Mouse (Mus musculus): Measurements from ENCODE around the gene Acsm4. TPM values are rescaled to one million over a fixed set of nuclear protein-coding genes. Genes with fewer than 3 reads are reported as not detected.
"Not testable (repeated sequence)": the region's sequence is repeated elsewhere in the genome, so short reads cannot be mapped to it uniquely, and the experiment has no call there.

Acsm4 gene
- polyA plus RNA-seq, 1 experiment from 2014 or later, result not detected

DNA sequence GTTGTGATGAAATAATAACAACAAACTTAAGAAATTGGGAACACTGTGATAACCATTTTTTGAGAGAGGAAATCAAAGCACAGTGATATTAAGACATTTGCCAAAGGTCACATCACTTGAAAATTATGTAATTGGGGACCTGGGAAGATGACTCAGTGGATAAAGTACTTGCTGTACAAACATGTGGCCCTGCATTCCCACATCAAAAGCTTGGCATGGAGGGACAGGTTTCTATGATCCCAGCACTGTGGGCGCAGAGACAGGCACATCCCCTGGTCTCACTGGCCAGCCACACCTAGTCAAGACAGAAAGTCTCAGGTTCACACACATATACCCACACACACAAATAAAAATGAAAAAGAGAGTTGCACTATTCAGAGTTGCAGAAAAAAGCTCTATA, 5.1 kb downstream of the Acsm4 start:
- Histone ChIP-seq H3K4me3 (ENCODE audit: low read depth, low read length) (no peak overlapping the region), H3K4me1 (ENCODE audit: control insufficient read depth, insufficient read depth, low read length) (no peaks in the 10 kb centered on the region), H3K27ac (replicated peaks; ENCODE audit: low read depth, low read length) (no peak overlapping the region), H3K9me3 (ENCODE audit: control insufficient read depth, low read length) (no peaks in the 10 kb centered on the region), H3K4me2 (ENCODE audit: low read depth, severe bottlenecking) (no peak overlapping the region), H3K27me3 (ENCODE audit: control insufficient read depth, insufficient read depth, low read length) (no peaks in the 10 kb centered on the region), H3K9ac (ENCODE audit: low read length) (no peak overlapping the region), H3K36me3 (ENCODE audit: control insufficient read depth, insufficient read depth, low read length) (no peaks in the 10 kb centered on the region)
- ATAC-seq (ENCODE audit: insufficient number of reproducible peaks, low FRiP score, low TSS enrichment, low read depth) (no peak), DNase-seq (ENCODE audit: low spot score) (no peak)
- 81% methylated on average over 1 of the region's 1 CpGs for WGBS

DNA sequence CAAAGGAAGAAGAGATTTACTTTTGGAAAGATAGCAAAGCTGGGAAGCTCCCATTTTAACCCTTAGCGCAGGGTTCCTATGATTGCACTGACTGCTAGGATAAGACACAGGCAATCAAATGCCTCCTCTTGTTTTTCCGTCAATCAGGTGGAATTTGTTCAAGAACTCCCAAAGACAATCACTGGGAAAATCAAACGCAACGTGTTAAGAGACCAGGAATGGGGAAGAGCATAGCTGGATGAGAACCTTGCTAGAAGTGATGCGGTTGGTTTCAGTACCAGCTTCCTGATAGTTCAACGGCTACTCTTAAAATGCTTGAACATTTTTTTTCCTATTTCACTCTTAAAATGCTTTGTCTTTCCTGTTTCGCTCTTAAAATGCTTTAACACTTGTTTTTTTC, 24.3 kb downstream of the Acsm4 start:
- no peak for ATAC-seq (ENCODE audit: insufficient number of reproducible peaks, low FRiP score, low TSS enrichment, low read depth)
- Histone ChIP-seq H3K4me3 (ENCODE audit: low read depth, low read length) (no peak overlapping the region), H3K9ac (ENCODE audit: low read length) (no peak overlapping the region), H3K27ac (replicated peaks; ENCODE audit: low read depth, low read length) (no peak overlapping the region), H3K4me1 (ENCODE audit: control insufficient read depth, insufficient read depth, low read length) (no peaks in the 10 kb centered on the region), H3K27me3 (ENCODE audit: control insufficient read depth, insufficient read depth, low read length) (no peaks in the 10 kb centered on the region), H3K4me2 (ENCODE audit: low read depth, severe bottlenecking) (no peak overlapping the region), H3K36me3 (ENCODE audit: control insufficient read depth, insufficient read depth, low read length) (peaks cover 7% of the 10 kb centered on the region; the same call in 1 of the 2 replicates), H3K9me3 (ENCODE audit: control insufficient read depth, low read length) (no peaks in the 10 kb centered on the region)
- 92% methylated on average over 7 of the region's 7 CpGs for WGBS
- no peak for DNase-seq (ENCODE audit: low spot score)

DNA sequence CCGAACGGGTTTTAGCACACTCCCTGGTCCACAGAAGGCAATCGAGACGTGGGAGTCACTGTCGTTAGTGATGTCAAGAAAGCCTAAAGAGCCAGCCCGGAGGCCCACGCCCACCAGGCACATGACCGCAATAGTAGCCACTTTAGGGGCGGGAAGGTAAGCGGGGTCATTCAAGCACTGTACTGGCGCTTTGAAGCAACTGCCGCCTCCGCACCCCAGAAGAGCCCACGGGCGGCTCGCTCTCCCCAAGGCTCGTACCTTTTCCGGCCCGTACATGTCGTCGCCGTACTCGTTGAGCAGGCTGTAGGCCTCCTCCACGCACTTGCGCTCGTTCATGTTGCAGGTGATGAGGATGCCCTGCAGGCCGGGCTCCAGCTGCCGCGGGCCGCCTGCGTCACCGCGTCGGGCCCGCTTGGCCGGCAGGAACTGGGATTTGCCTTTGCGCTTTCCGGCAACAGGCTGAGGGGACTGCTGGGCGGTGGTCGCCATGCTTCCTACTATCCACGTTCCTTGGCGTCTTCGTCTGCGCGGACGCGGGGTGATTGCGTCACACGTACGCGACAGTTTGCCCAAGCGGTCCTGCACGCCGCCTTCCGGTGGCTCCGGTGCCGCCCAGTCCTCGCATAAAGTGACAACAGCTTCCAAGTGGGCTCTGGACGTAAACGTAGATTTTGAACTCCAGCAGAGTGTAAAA, 30.6 kb downstream of the Acsm4 start, which contains the start of gene Thumpd1:
Gene Thumpd1 (minus strand): TSS at position 546 of the 694 bp plus-strand sequence.
- peak; percentile 94 for ATAC-seq (ENCODE audit: insufficient number of reproducible peaks, low FRiP score, low TSS enrichment, low read depth)
- peak within 1 kb of the TSS; percentile 87 for H3K4me3 ChIP-seq (ENCODE audit: low read depth, low read length)

GRCm38 (mm10) chr7:119720947-119721310, 31.1 kb downstream of the Acsm4 start:
- Histone ChIP-seq H3K4me2 (ENCODE audit: low read depth, severe bottlenecking) (peak overlapping the region; percentile 74), H3K9ac (ENCODE audit: low read length) (peak overlapping the region; percentile 83), H3K4me3 (ENCODE audit: low read depth, low read length) (peak overlapping the region; percentile 87), H3K27me3 (ENCODE audit: control insufficient read depth, insufficient read depth, low read length) (no peaks in the 10 kb centered on the region), H3K27ac (replicated peaks; ENCODE audit: low read depth, low read length) (no peak overlapping the region), H3K4me1 (ENCODE audit: control insufficient read depth, insufficient read depth, low read length) (no peaks in the 10 kb centered on the region), H3K36me3 (ENCODE audit: control insufficient read depth, insufficient read depth, low read length) (peaks cover 7% of the 10 kb centered on the region; the same call in 1 of the 2 replicates), H3K9me3 (ENCODE audit: control insufficient read depth, low read length) (no peaks in the 10 kb centered on the region)
- ATAC-seq (ENCODE audit: insufficient number of reproducible peaks, low FRiP score, low TSS enrichment, low read depth), result peak; percentile 41
- 14% methylated on average over 8 of the region's 8 CpGs for WGBS
- DNase-seq (ENCODE audit: low spot score), result no peak

More for the DNA sequence above, 30.6 kb downstream of the Acsm4 start, which contains the start of gene Thumpd1:
- WGBS, result under 1% methylated on average over 59 of the region's 60 CpGs
- H3K9ac ChIP-seq (ENCODE audit: low read length), result peak within 1 kb of the TSS; percentile 83
- H3K4me1 ChIP-seq (ENCODE audit: control insufficient read depth, insufficient read depth, low read length), result no peaks in the 10 kb centered on the region
- peak within 1 kb of the TSS; percentile 74 for H3K4me2 ChIP-seq (ENCODE audit: low read depth, severe bottlenecking)
- H3K36me3 ChIP-seq (ENCODE audit: control insufficient read depth, insufficient read depth, low read length), result peaks cover 7% of the 10 kb centered on the region; the same call in 1 of the 2 replicates
- no peaks in the 10 kb centered on the region for H3K27me3 ChIP-seq (ENCODE audit: control insufficient read depth, insufficient read depth, low read length)
- no peaks in the 10 kb centered on the region for H3K9me3 ChIP-seq (ENCODE audit: control insufficient read depth, low read length)
- H3K27ac ChIP-seq (replicated peaks; ENCODE audit: low read depth, low read length), result no peak within 1 kb of the TSS
- DNase-seq (ENCODE audit: low spot score), result peak; percentile 96

DNA sequence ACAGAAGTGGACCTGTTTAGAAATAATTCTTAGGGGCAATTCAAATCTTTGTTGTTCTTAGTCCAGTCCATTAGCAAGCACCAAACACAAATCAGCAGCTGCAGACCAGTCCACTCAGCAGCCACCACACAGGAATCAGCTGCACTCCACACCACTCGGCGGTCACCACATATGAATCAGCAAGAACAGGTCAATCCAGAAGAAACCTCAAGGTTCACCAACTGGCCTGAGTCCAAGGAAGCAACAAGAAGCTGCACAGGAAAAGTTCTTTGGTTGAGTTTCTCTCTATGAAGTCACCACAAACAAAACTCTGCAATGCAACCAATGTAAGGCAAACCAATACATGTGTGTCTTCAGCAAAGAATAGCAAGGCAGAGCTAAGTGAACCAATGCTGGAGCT, 37.8 kb downstream of the Acsm4 start:
- WGBS, result 95% methylated on average over 2 of the region's 2 CpGs
- no peak for DNase-seq (ENCODE audit: low spot score)
- H3K27ac ChIP-seq (replicated peaks; ENCODE audit: low read depth, low read length), result no peak overlapping the region
- no peaks in the 10 kb centered on the region for H3K4me1 ChIP-seq (ENCODE audit: control insufficient read depth, insufficient read depth, low read length)
- H3K36me3 ChIP-seq (ENCODE audit: control insufficient read depth, insufficient read depth, low read length), result no peaks in the 10 kb centered on the region
- ATAC-seq (ENCODE audit: insufficient number of reproducible peaks, low FRiP score, low TSS enrichment, low read depth), result no peak
- no peaks in the 10 kb centered on the region for H3K27me3 ChIP-seq (ENCODE audit: control insufficient read depth, insufficient read depth, low read length)
- H3K4me3 ChIP-seq (ENCODE audit: low read depth, low read length), result no peak overlapping the region
- H3K4me2 ChIP-seq (ENCODE audit: low read depth, severe bottlenecking), result no peak overlapping the region
- H3K9ac ChIP-seq (ENCODE audit: low read length), result no peak overlapping the region
- no peaks in the 10 kb centered on the region for H3K9me3 ChIP-seq (ENCODE audit: control insufficient read depth, low read length)

DNA sequence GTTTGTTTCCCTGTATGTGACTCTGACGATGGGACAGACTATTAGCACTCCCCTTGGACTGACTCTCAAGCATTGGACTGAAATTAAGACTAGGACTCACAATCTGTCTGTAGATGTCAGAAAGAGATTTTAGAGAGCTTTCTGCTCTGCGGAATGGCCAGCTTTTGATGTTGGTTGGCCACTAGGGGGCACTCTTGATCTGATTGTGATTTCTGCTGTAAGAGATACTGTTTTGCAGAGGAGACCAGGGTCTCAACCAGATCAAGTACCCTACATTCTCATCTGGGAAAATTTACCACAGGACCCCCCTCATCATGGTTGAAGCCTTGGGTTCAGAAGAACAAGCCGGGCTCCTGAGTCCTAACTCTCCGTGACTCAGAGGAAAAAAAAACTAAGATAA, 41.4 kb downstream of the Acsm4 start:
- peak; percentile 50 for DNase-seq (ENCODE audit: low spot score)
- not testable (repeated sequence) for ATAC-seq (ENCODE audit: insufficient number of reproducible peaks, low FRiP score, low TSS enrichment, low read depth)
- 87% methylated on average over 4 of the region's 4 CpGs for WGBS

GRCm38 (mm10) chr7:119738877-119739276, 49.1 kb downstream of the Acsm4 start:
- Histone ChIP-seq H3K4me1 (ENCODE audit: control insufficient read depth, insufficient read depth, low read length) (no peaks in the 10 kb centered on the region), H3K4me3 (ENCODE audit: low read depth, low read length) (no peak overlapping the region), H3K9ac (ENCODE audit: low read length) (no peak overlapping the region), H3K27ac (replicated peaks; ENCODE audit: low read depth, low read length) (no peak overlapping the region), H3K27me3 (ENCODE audit: control insufficient read depth, insufficient read depth, low read length) (no peaks in the 10 kb centered on the region), H3K4me2 (ENCODE audit: low read depth, severe bottlenecking) (no peak overlapping the region), H3K36me3 (ENCODE audit: control insufficient read depth, insufficient read depth, low read length) (no peaks in the 10 kb centered on the region), H3K9me3 (ENCODE audit: control insufficient read depth, low read length) (no peaks in the 10 kb centered on the region)
- DNase-seq (ENCODE audit: low spot score) (no peak), ATAC-seq (ENCODE audit: insufficient number of reproducible peaks, low FRiP score, low TSS enrichment, low read depth) (no peak)
- WGBS, result 86% methylated on average over 2 of the region's 2 CpGs

More for the DNA sequence above, 41.4 kb downstream of the Acsm4 start:
- not testable (repeated sequence) for H3K27me3 ChIP-seq (ENCODE audit: control insufficient read depth, insufficient read depth, low read length); H3K4me3 ChIP-seq (ENCODE audit: low read depth, low read length); H3K36me3 ChIP-seq (ENCODE audit: control insufficient read depth, insufficient read depth, low read length); H3K4me1 ChIP-seq (ENCODE audit: control insufficient read depth, insufficient read depth, low read length); H3K27ac ChIP-seq (replicated peaks; ENCODE audit: low read depth, low read length); H3K9me3 ChIP-seq (ENCODE audit: control insufficient read depth, low read length); H3K9ac ChIP-seq (ENCODE audit: low read length); H3K4me2 ChIP-seq (ENCODE audit: low read depth, severe bottlenecking)

DNA sequence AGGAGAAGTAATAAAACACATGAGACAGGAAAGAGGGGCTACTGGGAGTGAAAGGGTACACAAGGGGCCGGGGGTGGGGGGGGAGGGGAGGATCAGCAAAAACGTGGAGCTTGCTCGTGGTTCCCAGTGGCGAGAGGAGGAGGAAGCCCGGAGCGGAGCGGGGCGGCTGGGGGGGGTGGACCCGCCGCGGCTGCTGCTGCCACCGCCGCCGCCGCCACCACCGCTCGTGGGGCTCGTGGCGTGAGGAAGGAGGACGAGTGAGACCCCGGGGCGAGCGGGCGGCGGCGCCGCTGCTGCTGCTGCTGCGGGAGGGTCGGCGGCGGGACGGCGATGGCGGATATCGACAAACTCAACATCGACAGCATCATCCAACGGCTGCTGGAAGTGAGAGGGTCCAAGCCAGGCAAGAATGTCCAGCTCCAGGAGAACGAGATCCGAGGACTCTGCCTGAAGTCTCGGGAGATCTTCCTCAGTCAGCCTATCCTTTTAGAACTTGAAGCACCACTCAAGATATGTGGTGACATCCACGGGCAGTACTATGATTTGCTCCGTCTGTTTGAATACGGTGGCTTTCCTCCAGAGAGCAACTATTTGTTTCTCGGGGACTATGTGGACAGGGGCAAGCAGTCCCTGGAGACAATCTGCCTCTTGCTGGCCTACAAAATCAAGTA, 50.1 kb downstream of the Acsm4 start:
- peak; percentile 70; the same call in 1 of the 2 replicates for ATAC-seq (ENCODE audit: insufficient number of reproducible peaks, low FRiP score, low TSS enrichment, low read depth)
- H3K27me3 ChIP-seq (ENCODE audit: control insufficient read depth, insufficient read depth, low read length); H3K9me3 ChIP-seq (ENCODE audit: control insufficient read depth, low read length); H3K27ac ChIP-seq (replicated peaks; ENCODE audit: low read depth, low read length); H3K4me1 ChIP-seq (ENCODE audit: control insufficient read depth, insufficient read depth, low read length); H3K36me3 ChIP-seq (ENCODE audit: control insufficient read depth, insufficient read depth, low read length); H3K9ac ChIP-seq (ENCODE audit: low read length); DNase-seq (ENCODE audit: low spot score): not testable (repeated sequence)
- 5% methylated on average over 22 of the region's 44 CpGs for WGBS
- H3K4me3 ChIP-seq (ENCODE audit: low read depth, low read length), result peak overlapping the region; percentile 30
- peak overlapping the region; percentile 31; the same call in 1 of the 2 replicates for H3K4me2 ChIP-seq (ENCODE audit: low read depth, severe bottlenecking)
